Mouse (Mus musculus) midbrain, embryonic 15.5 days (tissue): Measurements from ENCODE around the gene Ndrg2. TPM values are rescaled to one million over a fixed set of nuclear protein-coding genes. Genes with fewer than 3 reads are reported as not detected.
"Not testable (repeated sequence)": the region's sequence is repeated elsewhere in the genome, so short reads cannot be mapped to it uniquely, and the experiment has no call there.

Source experiments
- ATAC-seq: fragments of 200-750 bp; cut with Nextera tagmentation; replicated peaks from 2 replicates; pipeline ENCODE4 v1.8.0; 2017; ENCODE audit warnings: moderate TSS enrichment
- H3K27ac ChIP-seq: fragments of 300-500 bp; sonication (generic); 2 replicates; pipeline ENCODE4 v1.5.1; 2015; ENCODE audit warnings: mild to moderate bottlenecking, inconsistent platforms
- H3K27me3 ChIP-seq: fragments of 300-500 bp; sonication (generic); replicated peaks from 2 replicates; pipeline ENCODE4 v1.6.1; 2015; ENCODE audit warnings: inconsistent platforms
- H3K36me3 ChIP-seq: fragments of 300-500 bp; sonication (generic); replicated peaks from 2 replicates; pipeline ENCODE4 v1.6.1; 2015; ENCODE audit warnings: inconsistent platforms
- H3K4me1 ChIP-seq: fragments of 300-500 bp; sonication (generic); 2 replicates; pipeline ENCODE4 v1.6.1; 2015; ENCODE audit warnings: inconsistent platforms
- H3K4me2 ChIP-seq: fragments of 300-500 bp; sonication (generic); 2 replicates; pipeline ENCODE4 v1.6.1; 2015; ENCODE audit warnings: inconsistent platforms, mild to moderate bottlenecking, moderate library complexity
- H3K4me3 ChIP-seq: fragments of 300-500 bp; sonication (generic); 2 replicates; pipeline ENCODE4 v1.5.1; 2015; ENCODE audit warnings: mild to moderate bottlenecking, inconsistent platforms
- H3K9ac ChIP-seq: fragments of 300-500 bp; sonication (generic); 2 replicates; pipeline ENCODE4 v1.6.1; 2015; ENCODE audit warnings: mild to moderate bottlenecking, inconsistent platforms
- H3K9me3 ChIP-seq: fragments of 300-500 bp; sonication (generic); 2 replicates; pipeline ENCODE4 v1.6.1; 2016; ENCODE audit warnings: inconsistent platforms
- WGBS: fragments of 180-500 bp; shearing (Covaris S2); methylation state at CpG from one replicate; pipeline ENCODE4 v1.1.7; 2015; ENCODE audit warnings: mixed read lengths; 5-methylcytosine and 5-hydroxymethylcytosine counted together
- polyA plus RNA-seq: library from polyadenylated mRNA; unstranded; fragments of >200 nt; fragmentation: Nextera tagmentation; extraction: Ambion mirVana; gene quantifications from 2 replicates; pipeline ENCODE4 v1.2.1, GENCODE M21; 2015

Ndrg2 gene
- polyA plus RNA-seq, 1 experiment from 2014 or later = 170 TPM

GRCm38 (mm10) chr14:51926930-51927329, 13.0 kb upstream of the Ndrg2 start:
- not testable (repeated sequence) for ATAC-seq, H3K4me3 ChIP-seq, H3K9me3 ChIP-seq, H3K4me1 ChIP-seq, H3K4me2 ChIP-seq, H3K27me3 ChIP-seq, H3K36me3 ChIP-seq, H3K27ac ChIP-seq, H3K9ac ChIP-seq
- 94% methylated on average over 11 of the region's 11 CpGs for WGBS

- 81% methylated on average over 4 of the region's 4 CpGs for WGBS
- H3K36me3 ChIP-seq = no peaks in the 10 kb centered on the region
- H3K4me2 ChIP-seq = no peak overlapping the region
- H3K4me3 ChIP-seq = no peak overlapping the region
- no peak for ATAC-seq
- H3K27ac ChIP-seq = no peak overlapping the region
- no peak overlapping the region for H3K9ac ChIP-seq
- H3K27me3 ChIP-seq = no peaks in the 10 kb centered on the region
- H3K4me1 ChIP-seq = no peaks in the 10 kb centered on the region
- no peaks in the 10 kb centered on the region for H3K9me3 ChIP-seq
Measured at GRCm38 (mm10) chr14:51923492-51923891, 9.5 kb upstream of the Ndrg2 start.

GRCm38 (mm10) chr14:51922910-51923309, 9.0 kb upstream of the Ndrg2 start:
- Histone ChIP-seq H3K27ac (no peak overlapping the region), H3K4me1 (no peaks in the 10 kb centered on the region), H3K4me2 (no peak overlapping the region), H3K27me3 (no peaks in the 10 kb centered on the region), H3K9ac (no peak overlapping the region), H3K4me3 (no peak overlapping the region), H3K36me3 (no peaks in the 10 kb centered on the region), H3K9me3 (no peaks in the 10 kb centered on the region)
- ATAC-seq = no peak
- WGBS = 96% methylated on average over 2 of the region's 2 CpGs

- H3K27ac ChIP-seq = 0 out of 2 replicates have a peak within 1 kb of the TSS, but pooled peaks have one; percentile 26
- WGBS = 90% methylated on average over 7 of the region's 7 CpGs
Measured at GRCm38 (mm10) chr14:51922571-51922865, 8.6 kb upstream of the Ndrg2 start, which contains the start of gene Rnase13. Gene Rnase13 (minus strand): TSS chr14:51922773.

GRCm38 (mm10) chr14:51921759-51922570, 8.0 kb upstream of the Ndrg2 start:
- 81% methylated on average over 16 of the region's 16 CpGs for WGBS
- Histone ChIP-seq H3K27ac (0 out of 2 replicates have a peak overlapping the region, but pooled peaks have one; percentile 26), H3K9me3 (no peaks in the 10 kb centered on the region), H3K9ac (no peak overlapping the region), H3K27me3 (no peaks in the 10 kb centered on the region), H3K4me3 (no peak overlapping the region), H3K36me3 (no peaks in the 10 kb centered on the region), H3K4me1 (no peaks in the 10 kb centered on the region), H3K4me2 (no peak overlapping the region)
- peak; percentile 82 for ATAC-seq

More at GRCm38 (mm10) chr14:51922571-51922865, 8.6 kb upstream of the Ndrg2 start, which contains the start of gene Rnase13:
- Histone ChIP-seq H3K4me2 (no peak within 1 kb of the TSS), H3K36me3 (no peaks in the 10 kb centered on the region), H3K27me3 (no peaks in the 10 kb centered on the region), H3K4me1 (no peaks in the 10 kb centered on the region), H3K4me3 (no peak within 1 kb of the TSS), H3K9me3 (no peaks in the 10 kb centered on the region), H3K9ac (no peak within 1 kb of the TSS)
- ATAC-seq = no peak

- H3K27me3 ChIP-seq = no peaks in the 10 kb centered on the region
- peaks cover 6% of the 10 kb centered on the region; the same call in 1 of the 2 replicates for H3K4me1 ChIP-seq
- no peak overlapping the region for H3K4me3 ChIP-seq
- no peaks in the 10 kb centered on the region for H3K36me3 ChIP-seq
- H3K9me3 ChIP-seq = no peaks in the 10 kb centered on the region
- no peak overlapping the region for H3K9ac ChIP-seq
- H3K4me2 ChIP-seq = no peak overlapping the region
- no peak for ATAC-seq
- WGBS = 89% methylated on average over 4 of the region's 4 CpGs
- no peak overlapping the region for H3K27ac ChIP-seq
Measured at GRCm38 (mm10) chr14:51918966-51919365, 5.0 kb upstream of the Ndrg2 start.

GRCm38 (mm10) chr14:51918125-51918524, 4.2 kb upstream of the Ndrg2 start, which contains the start of gene Tppp2:
Gene Tppp2 (plus strand): TSS chr14:51918425.
- H3K4me1 ChIP-seq = peaks cover 7% of the 10 kb centered on the region; the same call in 1 of the 2 replicates
- H3K4me2 ChIP-seq = no peak within 1 kb of the TSS
- ATAC-seq = no peak
- no peak within 1 kb of the TSS for H3K27ac ChIP-seq
- H3K9me3 ChIP-seq = no peaks in the 10 kb centered on the region
- no peak within 1 kb of the TSS for H3K4me3 ChIP-seq
- H3K9ac ChIP-seq = no peak within 1 kb of the TSS
- no peaks in the 10 kb centered on the region for H3K36me3 ChIP-seq
- 90% methylated on average over 4 of the region's 4 CpGs for WGBS
- H3K27me3 ChIP-seq = no peaks in the 10 kb centered on the region

- Histone ChIP-seq H3K4me1 (peaks cover 11% of the 10 kb centered on the region; the same call in 1 of the 2 replicates), H3K9ac (no peak overlapping the region), H3K4me3 (no peak overlapping the region), H3K36me3 (no peaks in the 10 kb centered on the region), H3K27me3 (no peaks in the 10 kb centered on the region), H3K9me3 (no peaks in the 10 kb centered on the region), H3K27ac (no peak overlapping the region), H3K4me2 (no peak overlapping the region)
- 83% methylated on average over 4 of the region's 4 CpGs for WGBS
- ATAC-seq = no peak
Measured at GRCm38 (mm10) chr14:51916539-51916938, 2.6 kb upstream of the Ndrg2 start.

GRCm38 (mm10) chr14:51915030-51915429, 1.1 kb upstream of the Ndrg2 start:
- ATAC-seq = no peak
- H3K4me1 ChIP-seq = peaks cover 11% of the 10 kb centered on the region; the same call in 1 of the 2 replicates
- 40% methylated on average over 3 of the region's 3 CpGs for WGBS
- no peaks in the 10 kb centered on the region for H3K9me3 ChIP-seq
- no peak overlapping the region for H3K4me2 ChIP-seq
- H3K9ac ChIP-seq = no peak overlapping the region
- no peaks in the 10 kb centered on the region for H3K36me3 ChIP-seq
- peak overlapping the region; percentile 74 for H3K27ac ChIP-seq
- no peak overlapping the region for H3K4me3 ChIP-seq
- no peaks in the 10 kb centered on the region for H3K27me3 ChIP-seq

GRCm38 (mm10) chr14:51913062-51913959, 647 bp downstream of the Ndrg2 start:
- Histone ChIP-seq H3K4me2 (peak overlapping the region; percentile 98), H3K27ac (peak overlapping the region; percentile 74), H3K4me1 (peaks cover 11% of the 10 kb centered on the region; the same call in 1 of the 2 replicates), H3K9ac (peak overlapping the region; percentile 62), H3K4me3 (peak overlapping the region; percentile 56), H3K27me3 (no peaks in the 10 kb centered on the region), H3K36me3 (no peaks in the 10 kb centered on the region), H3K9me3 (no peaks in the 10 kb centered on the region)
- peak; percentile 79 for ATAC-seq
- under 1% methylated on average over 58 of the region's 58 CpGs for WGBS

GRCm38 (mm10) chr14:51912391-51913061, 1.4 kb downstream of the Ndrg2 start:
- H3K4me1 ChIP-seq = peaks cover 11% of the 10 kb centered on the region; the same call in 1 of the 2 replicates
- H3K4me3 ChIP-seq = peak overlapping the region; percentile 56
- peak overlapping the region; percentile 62 for H3K9ac ChIP-seq
- peak overlapping the region; percentile 74; the same call in 1 of the 2 replicates for H3K27ac ChIP-seq
- no peaks in the 10 kb centered on the region for H3K36me3 ChIP-seq
- H3K27me3 ChIP-seq = no peaks in the 10 kb centered on the region
- ATAC-seq = peak; percentile 50
- H3K9me3 ChIP-seq = no peaks in the 10 kb centered on the region
- WGBS = 9% methylated on average over 14 of the region's 14 CpGs
- peak overlapping the region; percentile 98 for H3K4me2 ChIP-seq

GRCm38 (mm10) chr14:51911301-51911700, 2.7 kb downstream of the Ndrg2 start:
- Histone ChIP-seq H3K4me1 (peaks cover 11% of the 10 kb centered on the region; the same call in 1 of the 2 replicates), H3K9me3 (no peaks in the 10 kb centered on the region), H3K27me3 (no peaks in the 10 kb centered on the region), H3K36me3 (no peaks in the 10 kb centered on the region), H3K27ac (no peak overlapping the region), H3K9ac (no peak overlapping the region), H3K4me2 (no peak overlapping the region), H3K4me3 (no peak overlapping the region)
- ATAC-seq = no peak
- WGBS = 83% methylated on average over 10 of the region's 10 CpGs
